Mouse (Mus musculus) embryo, embryonic 10.5 days (tissue): ENCODE data around the gene Maml3.

Experiments used
- DNase-seq: peaks from one replicate; pipeline ENCODE4 v3.0.0-alpha.2; 2015; ENCODE audit warnings: low spot score

Gene Maml3

GRCm38 (mm10) chr3:51742405-51742804, 362.5 kb downstream of the Maml3 start:
- DNase-seq: no peak

- DNase-seq: peak; percentile 46
These were observed 363.1 kb downstream of the Maml3 start for GRCm38 (mm10) chr3:51741824-51742223.

- DNase-seq: no peak
These were observed 365.1 kb downstream of the Maml3 start for GRCm38 (mm10) chr3:51739835-51740112.

- peak; percentile 75 for DNase-seq
These were observed 365.6 kb downstream of the Maml3 start for GRCm38 (mm10) chr3:51739049-51739834.

GRCm38 (mm10) chr3:51733685-51734084, 371.2 kb downstream of the Maml3 start:
- no peak for DNase-seq

- DNase-seq: no peak
These were observed 372.8 kb downstream of the Maml3 start for GRCm38 (mm10) chr3:51731949-51732636.

- no peak for DNase-seq
These were observed 374.2 kb downstream of the Maml3 start for GRCm38 (mm10) chr3:51730662-51731061.

- DNase-seq: no peak
These were observed 375.6 kb downstream of the Maml3 start for GRCm38 (mm10) chr3:51729109-51729918.

GRCm38 (mm10) chr3:51728456-51728855, 376.4 kb downstream of the Maml3 start:
- no peak for DNase-seq

- no peak for DNase-seq
These were observed 376.9 kb downstream of the Maml3 start for GRCm38 (mm10) chr3:51727968-51728367.

GRCm38 (mm10) chr3:51727487-51727886, 377.4 kb downstream of the Maml3 start:
- no peak for DNase-seq

- DNase-seq: no peak
These were observed 378.6 kb downstream of the Maml3 start for GRCm38 (mm10) chr3:51726257-51726656.

GRCm38 (mm10) chr3:51719982-51720381, 384.9 kb downstream of the Maml3 start:
- DNase-seq: no peak

GRCm38 (mm10) chr3:51719373-51719772, 385.5 kb downstream of the Maml3 start:
- no peak for DNase-seq

GRCm38 (mm10) chr3:51717909-51718308, 387.0 kb downstream of the Maml3 start:
- DNase-seq: no peak

GRCm38 (mm10) chr3:51717455-51717854, 387.4 kb downstream of the Maml3 start:
- no peak for DNase-seq

- DNase-seq: no peak
These were observed 390.4 kb downstream of the Maml3 start for GRCm38 (mm10) chr3:51714469-51714868.

- peak; percentile 81 for DNase-seq
These were observed 391.6 kb downstream of the Maml3 start for GRCm38 (mm10) chr3:51713233-51713632.

GRCm38 (mm10) chr3:51712382-51712781, 392.5 kb downstream of the Maml3 start:
- no peak for DNase-seq

- no peak for DNase-seq
These were observed 396.0 kb downstream of the Maml3 start for GRCm38 (mm10) chr3:51708746-51709411.

GRCm38 (mm10) chr3:51708375-51708745, 396.5 kb downstream of the Maml3 start:
- no peak for DNase-seq

GRCm38 (mm10) chr3:51705220-51705619, 399.7 kb downstream of the Maml3 start:
- DNase-seq: no peak
